Mouse (Mus musculus) liver, adult 2 months (tissue): ENCODE measurements around the gene Fmo5.

ENCODE experiments used
- CTCF ChIP-seq: fragments of 200-500 bp; IDR thresholded peaks from 2 replicates; pipeline ENCODE4 v1.5.1; 2011; ENCODE audit warnings: low read depth, low read length, control low read depth
- POLR2A ChIP-seq: fragments of 200-500 bp; IDR thresholded peaks from 2 replicates; pipeline ENCODE4 v1.6.1; 2011; ENCODE audit warnings: low read length, control low read depth; ENCODE audit not compliant: insufficient read depth; ENCODE audit errors: extremely low read depth

GRCm38 (mm10) chr3:97665525-97665924 lies 36.9 kb downstream of the Fmo5 start:
- TF ChIP-seq POLR2A (no peak), CTCF (no peak)
